Mouse (Mus musculus) heart, postnatal 0 days (tissue): ENCODE measurements around the gene Rad50. TPM values are rescaled to one million over a fixed set of nuclear protein-coding genes. Genes with fewer than 3 reads are reported as not detected.

Experiments
- ATAC-seq: fragments of 200-750 bp; cut with Nextera tagmentation; 2 replicates; pipeline ENCODE4 v1.8.0; 2017; ENCODE audit warnings: low read depth, moderate number of reproducible peaks, moderate library complexity; ENCODE audit not compliant: insufficient read depth
- DNase-seq: peaks from one replicate; pipeline ENCODE4 v3.0.0-alpha.2; 2016; ENCODE audit warnings: low spot score
- H3K27ac ChIP-seq: fragments of 300-500 bp; sonication (generic); 2 replicates; pipeline ENCODE4 v1.5.1; 2014; ENCODE audit warnings: low read depth, mild to moderate bottlenecking
- H3K27me3 ChIP-seq: fragments of 300-500 bp; sonication (generic); 2 replicates; pipeline ENCODE4 v1.6.1; 2014; ENCODE audit warnings: low read length, mixed read lengths; ENCODE audit not compliant: control insufficient read depth, insufficient read depth
- H3K36me3 ChIP-seq: fragments of 300-500 bp; sonication (generic); replicated peaks from 2 replicates; pipeline ENCODE4 v1.6.1; 2014; ENCODE audit warnings: low read length, mixed read lengths; ENCODE audit not compliant: control insufficient read depth, insufficient read depth
- H3K4me1 ChIP-seq: fragments of 300-500 bp; sonication (generic); 2 replicates; pipeline ENCODE4 v1.6.1; 2014; ENCODE audit warnings: antibody characterized with exemption; ENCODE audit not compliant: control insufficient read depth, insufficient read depth
- H3K4me2 ChIP-seq: fragments of 300-500 bp; sonication (generic); 2 replicates; pipeline ENCODE4 v1.6.1; 2014; ENCODE audit warnings: low read depth, mild to moderate bottlenecking, low read length, moderate library complexity
- H3K4me3 ChIP-seq: fragments of 300-500 bp; sonication (generic); 2 replicates; pipeline ENCODE4 v1.5.1; 2014; ENCODE audit warnings: low read depth, low read length
- H3K9ac ChIP-seq: fragments of 300-500 bp; sonication (generic); replicated peaks from 2 replicates; pipeline ENCODE4 v1.6.1; 2014; ENCODE audit warnings: low read depth, low read length, mixed read lengths
- H3K9me3 ChIP-seq: fragments of 300-500 bp; sonication (generic); replicated peaks from 2 replicates; pipeline ENCODE4 v1.6.1; 2016; ENCODE audit warnings: low read length; ENCODE audit not compliant: control insufficient read depth
- CTCF ChIP-seq: IDR thresholded peaks from 2 replicates; pipeline ENCODE4 v1.5.1; 2016; ENCODE audit warnings: antibody characterized with exemption, control low read depth, low read depth
- EP300 ChIP-seq: IDR thresholded peaks from 2 replicates; pipeline ENCODE4 v1.6.1; 2016; ENCODE audit warnings: antibody characterized with exemption, low read depth
- WGBS: fragments of 180-500 bp; shearing (Covaris S2); extraction: QIAGEN DNeasy Blood & Tissue Kit; methylation state at CpG from one replicate; pipeline ENCODE4 v1.1.7; 2014; 5-methylcytosine and 5-hydroxymethylcytosine counted together
- polyA plus RNA-seq: library from polyadenylated mRNA; unstranded; fragments of >200 nt; fragmentation: Nextera tagmentation; extraction: Ambion mirVana; gene quantifications from 2 replicates; pipeline ENCODE4 v1.2.1, GENCODE M21; 2015
- total RNA-seq: library from RNA; depleted of rRNA; stranded (reverse); fragments of >200 nt; gene quantifications from 2 replicates; pipeline ENCODE4 v1.2.3, GENCODE M21; 2014; ENCODE audit warnings: low replicate concordance

Gene Rad50
- total and polyA plus RNA-seq, 2 experiments from 2014 or later: 5.9 to 14.9 TPM

DNA sequence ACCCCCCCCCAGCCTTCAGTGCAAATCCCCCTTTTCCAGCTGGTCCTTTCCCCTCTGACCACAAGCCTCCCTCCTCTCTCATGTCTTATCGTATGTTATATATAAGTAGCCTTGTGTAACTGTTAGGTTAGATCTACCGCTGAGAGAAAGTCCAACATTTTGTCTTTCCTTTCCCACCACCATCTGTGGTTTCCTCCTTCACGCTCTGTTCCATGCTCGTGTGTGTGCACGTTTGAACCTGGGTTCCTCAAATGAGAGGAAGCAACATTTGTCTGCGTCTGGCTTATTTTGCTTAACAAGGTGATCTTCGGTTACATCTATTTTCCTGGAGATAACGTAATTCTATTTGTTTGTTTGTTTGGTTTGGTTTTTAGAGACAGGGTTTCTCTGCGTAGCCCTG is 40.9 kb upstream of the Rad50 start:
- Histone ChIP-seq H3K4me2 (no peak overlapping the region), H3K36me3 (no peaks in the 10 kb centered on the region), H3K9ac (no peak overlapping the region), H3K27ac (no peak overlapping the region), H3K9me3 (no peaks in the 10 kb centered on the region), H3K4me3 (no peak overlapping the region), H3K27me3 (no peaks in the 10 kb centered on the region), H3K4me1 (no peaks in the 10 kb centered on the region)
- DNase-seq (no peak), ATAC-seq (no peak)
- TF ChIP-seq CTCF (no peak), EP300 (no peak)
- WGBS: 84% methylated on average over 9 of the region's 9 CpGs

DNA sequence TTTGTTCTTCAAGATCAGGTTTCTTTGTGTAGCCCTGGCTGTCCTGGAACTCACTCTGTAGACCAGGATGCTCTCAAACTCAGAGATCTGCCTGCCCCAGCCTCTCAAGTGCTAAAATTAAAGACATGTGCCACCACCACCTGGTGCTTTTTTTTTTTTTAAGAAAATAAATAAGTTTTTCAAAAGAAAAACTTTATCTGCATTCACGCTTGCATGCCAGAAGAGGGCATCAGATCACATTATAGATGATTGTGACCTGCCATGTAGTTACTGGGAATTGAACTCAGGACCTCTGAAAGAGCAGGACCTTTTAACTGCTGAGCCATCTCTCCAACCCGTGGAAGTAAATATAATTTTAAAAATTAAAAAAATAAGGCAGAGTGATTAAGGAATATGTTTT is 38.1 kb upstream of the Rad50 start:
- Histone ChIP-seq H3K9ac (no peak overlapping the region), H3K9me3 (no peaks in the 10 kb centered on the region), H3K4me2 (no peak overlapping the region), H3K4me1 (no peaks in the 10 kb centered on the region), H3K4me3 (no peak overlapping the region), H3K27me3 (no peaks in the 10 kb centered on the region), H3K36me3 (no peaks in the 10 kb centered on the region), H3K27ac (no peak overlapping the region)
- TF ChIP-seq EP300 (no peak), CTCF (no peak)
- 83% methylated on average over 2 of the region's 2 CpGs for WGBS
- no peak for DNase-seq
- ATAC-seq: no peak

DNA sequence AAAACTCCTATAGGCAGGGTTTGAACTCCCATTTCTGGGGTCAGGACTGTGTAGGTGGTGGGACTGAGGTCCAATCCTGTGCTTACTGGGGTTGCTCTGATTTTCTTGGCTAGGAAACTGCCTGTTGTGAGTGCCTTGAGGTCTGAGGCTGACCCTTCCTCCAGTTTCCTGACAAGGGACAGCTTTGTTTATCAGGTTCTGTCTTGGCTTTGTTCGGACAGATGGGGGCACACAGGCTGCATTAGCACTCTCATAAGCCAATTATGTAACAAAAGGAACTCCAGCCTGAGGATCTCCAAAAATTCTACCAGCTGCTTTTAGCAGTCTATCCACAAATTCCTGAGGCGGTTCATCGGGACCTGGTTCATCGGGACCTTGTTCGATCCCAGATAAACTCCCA is 35.2 kb upstream of the Rad50 start:
- Histone ChIP-seq H3K27ac (no peak overlapping the region), H3K4me2 (no peak overlapping the region), H3K9me3 (no peaks in the 10 kb centered on the region), H3K4me1 (no peaks in the 10 kb centered on the region), H3K36me3 (no peaks in the 10 kb centered on the region), H3K9ac (no peak overlapping the region), H3K4me3 (no peak overlapping the region), H3K27me3 (no peaks in the 10 kb centered on the region)
- WGBS: 11% methylated on average over 5 of the region's 5 CpGs
- peak; percentile 47 for TF ChIP-seq CTCF
- TF ChIP-seq EP300: no peak
- peak; percentile 36 for DNase-seq
- ATAC-seq: peak; percentile 44; the same call in 1 of the 2 replicates

DNA sequence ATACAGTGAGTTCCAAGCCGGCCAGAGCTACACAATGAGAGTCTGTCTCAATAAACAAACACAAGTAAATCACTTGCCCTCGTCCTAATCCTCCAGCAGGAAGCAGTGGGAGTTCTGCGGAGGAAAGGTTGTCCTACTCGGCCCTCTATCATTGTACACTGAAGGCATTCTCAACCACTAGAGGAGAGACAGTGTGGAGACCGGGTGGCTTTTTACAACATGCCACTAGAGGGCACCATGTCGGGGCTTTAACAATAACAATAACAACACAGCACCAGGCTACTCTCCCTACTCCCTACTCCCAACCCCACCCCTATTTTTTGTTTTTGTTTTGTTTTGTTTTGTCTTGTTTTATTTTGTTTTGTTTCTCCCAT is 30.4 kb upstream of the Rad50 start:
- TF ChIP-seq CTCF (peak; percentile 64), EP300 (no peak)
- ATAC-seq: peak; percentile 67

DNA sequence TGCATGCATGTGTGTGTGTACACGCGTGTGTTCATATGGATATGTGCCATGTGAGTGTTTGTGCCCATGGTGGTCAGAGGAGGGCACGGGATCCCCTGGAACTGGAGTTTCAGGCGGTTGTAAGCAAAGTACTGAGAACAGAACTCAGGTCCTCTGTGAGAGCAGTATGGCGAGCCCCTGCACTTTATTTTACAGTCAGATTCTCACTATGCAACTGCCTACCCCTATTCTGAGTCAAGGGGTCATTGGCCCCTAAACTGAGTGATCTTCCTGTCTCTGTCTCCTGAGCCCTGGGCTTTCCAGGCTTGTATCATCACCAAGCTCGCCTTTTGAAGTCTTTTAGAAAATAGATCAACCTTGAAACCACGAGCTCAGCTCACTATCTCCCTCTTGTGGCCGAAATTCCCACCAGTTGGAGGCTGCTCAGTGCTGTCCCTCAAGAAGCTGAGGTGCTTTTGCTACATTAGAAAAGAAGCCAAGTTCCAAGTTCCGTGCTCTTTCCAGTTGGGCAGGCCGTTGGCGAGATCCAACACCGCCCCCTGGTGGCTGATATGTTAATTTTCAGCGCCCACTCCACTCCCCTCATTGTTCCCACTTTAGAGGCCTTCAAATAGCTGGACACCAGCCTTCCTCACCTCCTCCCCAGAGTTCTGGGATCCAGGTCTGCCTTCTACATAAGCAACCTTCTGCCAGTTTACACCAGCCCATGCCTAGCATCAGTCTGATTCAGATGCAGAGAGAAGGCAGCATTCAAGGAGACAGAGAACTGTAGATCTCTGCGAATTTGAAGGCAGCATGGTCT is 29.9 kb upstream of the Rad50 start:
- Histone ChIP-seq H3K9me3 (no peaks in the 10 kb centered on the region), H3K4me1 (no peaks in the 10 kb centered on the region), H3K9ac (no peak overlapping the region), H3K27ac (0 out of 2 replicates have a peak overlapping the region, but pooled peaks have one; percentile 5), H3K4me2 (no peak overlapping the region), H3K27me3 (no peaks in the 10 kb centered on the region), H3K4me3 (no peak overlapping the region), H3K36me3 (no peaks in the 10 kb centered on the region)
- ATAC-seq (peak; percentile 77), DNase-seq (peak; percentile 84)
- WGBS: 45% methylated on average over 14 of the region's 14 CpGs
- TF ChIP-seq CTCF (peak; percentile 84), EP300 (no peak)

More for the DNA sequence above, 30.4 kb upstream of the Rad50 start:
- Histone ChIP-seq H3K4me2 (no peak overlapping the region), H3K4me1 (no peaks in the 10 kb centered on the region), H3K27me3 (no peaks in the 10 kb centered on the region), H3K9ac (no peak overlapping the region), H3K27ac (0 out of 2 replicates have a peak overlapping the region, but pooled peaks have one; percentile 5), H3K4me3 (no peak overlapping the region), H3K36me3 (no peaks in the 10 kb centered on the region), H3K9me3 (no peaks in the 10 kb centered on the region)
- WGBS: 25% methylated on average over 6 of the region's 6 CpGs
- DNase-seq: peak; percentile 43
